8 mouse cellular contexts compared by ENCODE assay signal in the genomic region with DNA sequence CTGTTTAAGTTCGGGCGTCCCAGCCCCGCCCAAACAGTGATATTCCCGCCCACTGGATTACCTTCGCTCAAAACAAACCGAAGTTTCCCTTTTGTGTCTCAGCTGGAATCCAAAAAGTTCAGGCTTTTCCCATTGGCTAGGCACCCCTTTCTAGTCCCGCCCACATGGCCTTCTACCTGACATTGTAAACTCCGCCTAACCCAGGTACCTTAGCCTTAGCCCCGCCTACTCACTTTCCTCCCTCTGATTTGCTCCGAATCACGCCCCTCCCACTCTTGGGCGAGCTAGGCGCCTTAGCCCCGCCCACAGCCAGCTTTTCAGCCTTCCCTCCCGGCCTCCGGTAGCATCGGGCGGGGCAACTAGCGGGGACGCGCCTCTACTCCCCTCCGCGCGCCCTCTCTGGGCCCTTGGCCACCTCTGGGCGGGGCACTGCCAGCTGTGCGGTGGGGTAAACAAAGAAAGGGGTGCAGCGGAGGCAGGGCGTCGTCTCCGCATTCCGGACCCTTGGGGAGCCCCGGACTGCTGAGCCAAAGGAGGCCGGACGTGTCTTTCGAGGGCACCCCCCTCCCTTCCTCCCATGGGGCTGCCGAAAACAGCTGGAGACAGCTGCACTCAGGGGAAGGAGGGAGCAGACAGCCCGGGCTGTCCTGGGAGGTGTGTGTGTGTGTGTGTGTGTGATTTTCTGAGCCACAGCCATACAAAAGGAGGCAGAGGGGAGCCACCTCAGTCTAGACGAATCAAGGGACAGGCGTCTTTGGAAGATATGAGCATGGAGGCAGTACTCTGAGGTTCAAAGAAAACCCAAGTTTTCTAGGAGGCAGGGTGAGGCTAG. TPM values are rescaled to one million over a fixed set of nuclear protein-coding genes. Genes with fewer than 3 reads are reported as not detected.
DNase-seq lines count a peak whose midpoint lies in the region; ATAC-seq and TF ChIP-seq lines count a peak whose summit lies in the region.

No protein-coding gene starts in this region.

- H3K36me3 ChIP-seq in midbrain, postnatal 0 days (ENCODE audit: insufficient read depth, low read length), result no peaks in the 10 kb centered on the region
- no peaks in the 10 kb centered on the region for H3K36me3 ChIP-seq in splenic B cell, adult 2 months (ENCODE audit: control insufficient read depth, insufficient read depth, low read length, poor library complexity, severe bottlenecking)

- peaks cover 11% of the 10 kb centered on the region for H3K4me1 ChIP-seq in cerebellum, adult 2 months (ENCODE audit: control insufficient read depth, insufficient read depth, low read length)
- peaks cover 5% of the 10 kb centered on the region; the same call in 1 of the 2 replicates for H3K4me1 ChIP-seq in midbrain, postnatal 0 days (ENCODE audit: insufficient read depth, low read length)

- H3K9ac ChIP-seq in midbrain, postnatal 0 days (replicated peaks; ENCODE audit: low read length, poor library complexity, severe bottlenecking), result no peak overlapping the region

- peaks cover 8% of the 10 kb centered on the region; the same call in 1 of the 2 replicates for H3K27me3 ChIP-seq in cerebellum, adult 2 months (ENCODE audit: control insufficient read depth, insufficient read depth, low read length)
- peaks cover 85% of the 10 kb centered on the region for H3K27me3 ChIP-seq in midbrain, postnatal 0 days (ENCODE audit: insufficient read depth, low read length)
- no peaks in the 10 kb centered on the region for H3K27me3 ChIP-seq in splenic B cell, adult 2 months (ENCODE audit: control insufficient read depth, insufficient read depth, low read length, poor library complexity, severe bottlenecking)

- peak overlapping the region; percentile 52 for H3K4me2 ChIP-seq in midbrain, postnatal 0 days (ENCODE audit: low read depth, low read length, poor library complexity, severe bottlenecking)

- no peak for TF ChIP-seq CTCF in cerebellum, adult 2 months (IDR thresholded peaks at IDR 0.05; ENCODE audit: borderline replicate concordance, insufficient read depth, low read depth, low read length)
- TF ChIP-seq CTCF in midbrain, postnatal 0 days (IDR thresholded peaks at IDR 0.05), result no peak

- no peak for TF ChIP-seq POLR2A in cerebellum, adult 2 months (IDR thresholded peaks at IDR 0.05; ENCODE audit: borderline replicate concordance, insufficient read depth, low read length)

- intact Hi-C loops in gastrocnemius, postnatal 14 days (cut with DNase I; ENCODE audit: low total_unique reads), result no loop called here

- H3K4me3 ChIP-seq in cerebellum, adult 2 months (replicated peaks; ENCODE audit: insufficient read depth, low read depth, low read length), result no peak overlapping the region
- H3K4me3 ChIP-seq in midbrain, postnatal 0 days (ENCODE audit: low read depth, low read length), result peak overlapping the region; percentile 30

- no peak for ATAC-seq in cerebellum, adult (ENCODE audit: insufficient number of reproducible peaks, low FRiP score, low TSS enrichment)
- peak; percentile 55 for ATAC-seq in inflammation-experienced regulatory T-cells, adult 6 months
- ATAC-seq in midbrain, postnatal 0 days (ENCODE audit: low FRiP score), result no peak

- 2% methylated on average over 39 of the region's 39 CpGs for WGBS in cerebellum, adult 2 months
- under 1% methylated on average over 39 of the region's 39 CpGs for WGBS in midbrain, postnatal 0 days

- H3K9me3 ChIP-seq in midbrain, postnatal 0 days (ENCODE audit: low read length), result no peaks in the 10 kb centered on the region

- H3K27ac ChIP-seq in cerebellum, adult 2 months (ENCODE audit: insufficient read depth, low read length), result no peak overlapping the region
- H3K27ac ChIP-seq in midbrain, postnatal 0 days (ENCODE audit: low read depth, low read length), result no peak overlapping the region

- DNase-seq in cerebellum, adult 2 months, result peak; percentile 53 to 61
- peak; percentile 35 to 56 for DNase-seq in cerebellum, postnatal 36 days
- DNase-seq in gastrocnemius, postnatal 14 days, result peak; percentile 95
- DNase-seq in liver, result peak; percentile 92
- peak; percentile 41 for DNase-seq in midbrain, postnatal 0 days (ENCODE audit: low spot score)
- peak; percentile 94 for DNase-seq in splenic B cell, adult 2 months (ENCODE audit: low read depth, low spot score)

RNA-seq across cellular contexts. Expression of a gene that starts 6.6 kb away (rescaled TPM):
- 26.9 and 28.2 TPM in 2 replicates for polyA plus RNA-seq in cerebellum, adult 2 months (2012; rRNA removed)
- 100 to 1,000 TPM; 122 to 151 TPM for total RNA-seq in gastrocnemius, postnatal 14 days (2021)
- 1 to 10 TPM in 1 of 3 experiments, under 1 TPM in 2; 0.45 to 1.2 (median 0.50) TPM for polyA plus RNA-seq in inflammation-experienced regulatory T-cells, adult 6 months (2017; shearing (Covaris generic))
- 25.3 and 44.3 TPM in 2 replicates for total RNA-seq in midbrain, postnatal 0 days (2014; rRNA removed)
- 13.6 and 16.0 TPM in 2 replicates for polyA plus RNA-seq in midbrain, postnatal 0 days (2015; fragmentation: Nextera tagmentation; extraction: Ambion mirVana)

RNA-seq across cellular contexts. Expression of a gene that starts 24.9 kb away (rescaled TPM):
- 41.6 and 43.7 TPM in 2 replicates for polyA plus RNA-seq in cerebellum, adult 2 months (2012; rRNA removed)
- total RNA-seq in gastrocnemius, postnatal 14 days (2021), result 1 to 10 TPM; 3.5 to 5.3 TPM
- polyA plus RNA-seq in inflammation-experienced regulatory T-cells, adult 6 months (2017; shearing (Covaris generic)), result 10 to 100 TPM; 46.9 to 59.2 (median 50.1) TPM
- 36.3 and 42.7 TPM in 2 replicates for total RNA-seq in midbrain, postnatal 0 days (2014; rRNA removed)
- polyA plus RNA-seq in midbrain, postnatal 0 days (2015; fragmentation: Nextera tagmentation; extraction: Ambion mirVana), result 24.1 and 25.1 TPM in 2 replicates

RNA-seq across cellular contexts. Expression of a gene that starts 26.3 kb away (rescaled TPM):
- polyA plus RNA-seq in cerebellum, adult 2 months (2012; rRNA removed), result 0.38 TPM in 1 of 2 replicates, not detected in the other
- under 1 TPM in 1 of 2 experiments, not detected in 1; 0.90 TPM for total RNA-seq in gastrocnemius, postnatal 14 days (2021)
- 1 to 10 TPM in 1 of 3 experiments, not detected in 2; 4.0 TPM for polyA plus RNA-seq in inflammation-experienced regulatory T-cells, adult 6 months (2017; shearing (Covaris generic))
- not detected in 2 replicates for total RNA-seq in midbrain, postnatal 0 days (2014; rRNA removed)
- polyA plus RNA-seq in midbrain, postnatal 0 days (2015; fragmentation: Nextera tagmentation; extraction: Ambion mirVana), result not detected in 2 replicates

Comparison
In these comparisons a context has a peak if more than half of its experiments do, and no peak if none do; other contexts are left out.
1. DNase-seq: peak in every context shown above with its lines; median percentile 95 in gastrocnemius, postnatal 14 days; 94 in splenic B cell, adult 2 months; 92 in liver; 57 in cerebellum, adult 2 months; 46 in cerebellum, postnatal 36 days; 41 in midbrain, postnatal 0 days.